Mouse (Mus musculus): ENCODE measurements around the gene A830005F24Rik.
"Not testable (repeated sequence)": the region's sequence is repeated elsewhere in the genome, so short reads cannot be mapped to it uniquely, and the experiment has no call there.

Gene A830005F24Rik

GRCm38 (mm10) chr13:48513003-48513929 is at the start of gene A830005F24Rik, which contains the start of gene Zfp169:
TSS of gene A830005F24Rik (plus strand) at chr13:48513570.
TSS of gene Zfp169 (minus strand) at chr13:48513451.
- DNase-seq, result peak; percentile 88

- peak; percentile 24 for DNase-seq
Measured at GRCm38 (mm10) chr13:48464170-48464569, 49.2 kb upstream of the A830005F24Rik start.

- no peak for DNase-seq
Measured at GRCm38 (mm10) chr13:48466186-48466585, 47.2 kb upstream of the A830005F24Rik start.

GRCm38 (mm10) chr13:48468656-48469180 is 44.7 kb upstream of the A830005F24Rik start:
- DNase-seq, result no peak

- DNase-seq, result no peak
Measured at GRCm38 (mm10) chr13:48483606-48484005, 29.8 kb upstream of the A830005F24Rik start.

- no peak for DNase-seq
Measured at GRCm38 (mm10) chr13:48490396-48491182, 22.8 kb upstream of the A830005F24Rik start.

GRCm38 (mm10) chr13:48493183-48493582 is 20.2 kb upstream of the A830005F24Rik start:
- no peak for DNase-seq

- peak; percentile 47 for DNase-seq
Measured at GRCm38 (mm10) chr13:48497693-48498221, 15.6 kb upstream of the A830005F24Rik start.

GRCm38 (mm10) chr13:48498676-48499075 is 14.7 kb upstream of the A830005F24Rik start:
- DNase-seq, result peak; percentile 80

GRCm38 (mm10) chr13:48502422-48502821 is 10.9 kb upstream of the A830005F24Rik start:
- DNase-seq, result no peak

- no peak for DNase-seq
Measured at GRCm38 (mm10) chr13:48508661-48509060, 4.7 kb upstream of the A830005F24Rik start.

GRCm38 (mm10) chr13:48515861-48516260 is 2.5 kb downstream of the A830005F24Rik start:
- DNase-seq, result no peak

- not testable (repeated sequence) for DNase-seq
Measured at GRCm38 (mm10) chr13:48519122-48519521, 5.8 kb downstream of the A830005F24Rik start.

GRCm38 (mm10) chr13:48525745-48526144 is 12.4 kb downstream of the A830005F24Rik start:
- no peak for DNase-seq

GRCm38 (mm10) chr13:48528123-48528871 is 14.9 kb downstream of the A830005F24Rik start:
- peak; percentile 52 for DNase-seq

- no peak for DNase-seq
Measured at GRCm38 (mm10) chr13:48529028-48529427, 15.7 kb downstream of the A830005F24Rik start.

- no peak for DNase-seq
Measured at GRCm38 (mm10) chr13:48530685-48531084, 17.3 kb downstream of the A830005F24Rik start.

- DNase-seq, result no peak
Measured at GRCm38 (mm10) chr13:48531448-48531847, 18.1 kb downstream of the A830005F24Rik start.

GRCm38 (mm10) chr13:48533441-48533840 is 20.1 kb downstream of the A830005F24Rik start:
- DNase-seq, result no peak

- DNase-seq, result no peak
Measured at GRCm38 (mm10) chr13:48540488-48540887, 27.1 kb downstream of the A830005F24Rik start.

- DNase-seq, result no peak
Measured at GRCm38 (mm10) chr13:48544391-48544790, 31.0 kb downstream of the A830005F24Rik start.

GRCm38 (mm10) chr13:48544867-48545266 is 31.5 kb downstream of the A830005F24Rik start:
- no peak for DNase-seq

All from kidney, adult 11 months (tissue).